Mouse (Mus musculus): ENCODE data around the gene Gm28035. TPM values are rescaled to one million over a fixed set of nuclear protein-coding genes. Genes with fewer than 3 reads are reported as not detected.

The Gm28035 gene
- polyA plus RNA-seq, 1 experiment: 6.4 TPM

DNA sequence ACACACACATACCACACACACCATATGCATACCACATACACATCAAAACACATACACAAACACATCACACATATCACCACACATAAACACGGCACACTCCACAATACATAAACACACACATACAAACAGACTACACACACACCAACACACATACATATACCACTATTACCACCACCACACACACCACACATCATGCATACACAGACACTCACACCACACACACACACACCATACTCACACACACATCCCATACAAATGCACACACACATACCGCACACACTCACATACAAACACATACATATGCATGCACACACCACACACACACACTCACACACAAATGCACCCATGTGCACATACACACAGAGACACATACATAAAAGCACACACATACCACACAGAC, 27.1 kb downstream of the Gm28035 start:
- H3K27ac ChIP-seq (ENCODE audit: insufficient read depth, low read depth, low read length): peak overlapping the region; percentile 93
- H3K4me3 ChIP-seq (ENCODE audit: insufficient read depth, low read depth, low read length): peak overlapping the region; percentile 39; the same call in 1 of the 2 replicates
- no peaks in the 10 kb centered on the region for H3K36me3 ChIP-seq (ENCODE audit: control insufficient read depth, insufficient read depth, low read length)
- TF ChIP-seq CTCF (conservative IDR thresholded peaks at IDR 0.05; ENCODE audit: insufficient read depth, insufficient read length, low read depth, low read length) (no peak), POLR2A (IDR thresholded peaks at IDR 0.05; ENCODE audit: low read depth, low read length) (no peak)
- 95% methylated on average over 2 of the region's 2 CpGs for WGBS
- H3K4me1 ChIP-seq (ENCODE audit: control insufficient read depth, insufficient read depth, low read length): peaks cover 53% of the 10 kb centered on the region
- no peak for DNase-seq
- no peaks in the 10 kb centered on the region for H3K27me3 ChIP-seq (replicated peaks; ENCODE audit: control insufficient read depth, insufficient read depth, low read length)

DNA sequence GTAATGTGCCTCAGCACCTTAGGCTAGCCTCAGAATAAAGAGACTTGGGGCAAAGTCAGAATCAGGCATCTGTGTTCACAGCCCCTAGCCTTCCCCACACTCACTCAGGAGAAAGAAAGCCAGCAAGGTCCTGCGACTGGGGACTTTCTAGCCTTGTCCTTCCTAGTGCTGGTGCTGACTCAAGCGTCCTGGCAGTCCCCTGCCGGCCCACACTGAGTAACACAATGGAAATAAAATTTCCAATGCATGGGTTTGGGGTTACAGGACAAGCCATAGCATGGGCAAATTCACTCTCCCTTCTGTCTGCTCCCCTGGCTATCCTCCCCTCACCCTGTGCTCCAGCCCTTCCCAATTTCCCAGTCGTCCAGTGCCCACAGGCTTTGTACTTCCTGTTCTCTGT, 28.0 kb downstream of the Gm28035 start:
- DNase-seq: no peak
- WGBS: 38% methylated on average over 4 of the region's 4 CpGs
- Histone ChIP-seq H3K4me1 (ENCODE audit: control insufficient read depth, insufficient read depth, low read length) (peaks cover 45% of the 10 kb centered on the region), H3K27ac (ENCODE audit: insufficient read depth, low read depth, low read length) (no peak overlapping the region), H3K27me3 (replicated peaks; ENCODE audit: control insufficient read depth, insufficient read depth, low read length) (no peaks in the 10 kb centered on the region), H3K4me3 (ENCODE audit: insufficient read depth, low read depth, low read length) (no peak overlapping the region), H3K36me3 (ENCODE audit: control insufficient read depth, insufficient read depth, low read length) (no peaks in the 10 kb centered on the region)
- no peak for TF ChIP-seq CTCF (conservative IDR thresholded peaks at IDR 0.05; ENCODE audit: insufficient read depth, insufficient read length, low read depth, low read length)
- no peak for TF ChIP-seq POLR2A (IDR thresholded peaks at IDR 0.05; ENCODE audit: low read depth, low read length)

DNA sequence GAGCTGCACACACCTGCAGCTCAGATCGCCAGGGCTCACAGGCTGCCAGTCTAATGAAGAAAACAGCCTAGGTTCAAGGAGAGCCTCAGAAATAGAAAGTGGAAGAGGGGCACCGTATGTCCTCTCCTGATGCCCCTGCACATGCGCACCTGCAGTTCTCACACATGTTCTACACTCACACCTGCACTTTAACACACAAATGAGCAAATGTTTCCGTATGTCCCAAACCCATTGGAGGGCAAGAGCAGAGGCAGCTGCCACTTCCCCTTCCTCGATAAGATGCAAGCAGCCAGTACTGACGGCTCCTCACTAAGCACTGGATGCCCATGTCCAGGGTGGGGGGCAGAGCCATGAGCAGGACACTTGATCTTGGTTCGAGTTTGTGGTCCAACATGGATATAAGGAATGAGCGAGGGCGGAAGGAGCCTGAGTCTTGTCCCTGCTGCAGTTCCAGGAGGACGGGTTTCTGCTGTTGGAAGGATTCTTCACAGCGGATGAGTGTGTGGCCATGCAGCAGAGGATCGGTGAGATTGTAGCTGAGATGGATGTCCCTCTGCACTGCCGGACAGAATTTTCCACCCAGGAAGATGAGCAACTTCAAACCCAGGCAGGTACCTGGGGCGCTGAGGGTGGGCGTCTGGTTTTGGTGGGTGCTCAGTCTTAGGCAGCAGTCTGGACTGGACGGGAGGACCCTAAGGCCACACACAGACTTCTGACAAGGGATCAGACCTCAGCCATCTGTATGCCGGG, 29.0 kb downstream of the Gm28035 start:
- H3K27me3 ChIP-seq (replicated peaks; ENCODE audit: control insufficient read depth, insufficient read depth, low read length): no peaks in the 10 kb centered on the region
- peaks cover 38% of the 10 kb centered on the region for H3K4me1 ChIP-seq (ENCODE audit: control insufficient read depth, insufficient read depth, low read length)
- TF ChIP-seq POLR2A (IDR thresholded peaks at IDR 0.05; ENCODE audit: low read depth, low read length) (no peak), CTCF (conservative IDR thresholded peaks at IDR 0.05; ENCODE audit: insufficient read depth, insufficient read length, low read depth, low read length) (no peak)
- H3K36me3 ChIP-seq (ENCODE audit: control insufficient read depth, insufficient read depth, low read length): no peaks in the 10 kb centered on the region; the same call in 1 of the 2 replicates
- WGBS: 81% methylated on average over 17 of the region's 17 CpGs
- H3K27ac ChIP-seq (ENCODE audit: insufficient read depth, low read depth, low read length): peak overlapping the region; percentile 40
- DNase-seq: no peak
- no peak overlapping the region for H3K4me3 ChIP-seq (ENCODE audit: insufficient read depth, low read depth, low read length)

DNA sequence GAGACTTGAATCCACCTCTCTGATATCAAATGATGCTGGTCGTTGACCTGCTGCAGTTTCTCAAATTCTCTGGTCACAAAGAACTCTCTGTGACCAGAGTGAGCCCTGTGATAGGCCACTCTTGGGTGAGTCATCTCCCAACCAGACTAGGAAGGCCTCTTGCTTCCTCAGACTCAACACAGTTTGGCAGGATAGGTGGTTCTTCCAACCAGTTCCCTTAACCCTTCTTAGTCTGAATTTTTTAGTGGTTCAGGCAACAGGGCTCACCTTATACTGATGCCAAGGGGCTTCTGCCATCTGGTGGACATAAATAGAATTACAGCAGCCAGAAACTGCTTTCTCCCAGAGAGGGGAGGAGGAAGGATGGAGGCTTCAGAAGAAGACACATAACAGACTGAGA, 29.8 kb downstream of the Gm28035 start:
- peak overlapping the region; percentile 40 for H3K27ac ChIP-seq (ENCODE audit: insufficient read depth, low read depth, low read length)
- no peaks in the 10 kb centered on the region for H3K27me3 ChIP-seq (replicated peaks; ENCODE audit: control insufficient read depth, insufficient read depth, low read length)
- no peaks in the 10 kb centered on the region; the same call in 1 of the 2 replicates for H3K36me3 ChIP-seq (ENCODE audit: control insufficient read depth, insufficient read depth, low read length)
- H3K4me1 ChIP-seq (ENCODE audit: control insufficient read depth, insufficient read depth, low read length): peaks cover 31% of the 10 kb centered on the region
- peak; percentile 72 for TF ChIP-seq CTCF (conservative IDR thresholded peaks at IDR 0.05; ENCODE audit: insufficient read depth, insufficient read length, low read depth, low read length)
- no peak for TF ChIP-seq POLR2A (IDR thresholded peaks at IDR 0.05; ENCODE audit: low read depth, low read length)
- DNase-seq: peak; percentile 90
- H3K4me3 ChIP-seq (ENCODE audit: insufficient read depth, low read depth, low read length): no peak overlapping the region
- WGBS: 5% methylated on average over 1 of the region's 1 CpGs

DNA sequence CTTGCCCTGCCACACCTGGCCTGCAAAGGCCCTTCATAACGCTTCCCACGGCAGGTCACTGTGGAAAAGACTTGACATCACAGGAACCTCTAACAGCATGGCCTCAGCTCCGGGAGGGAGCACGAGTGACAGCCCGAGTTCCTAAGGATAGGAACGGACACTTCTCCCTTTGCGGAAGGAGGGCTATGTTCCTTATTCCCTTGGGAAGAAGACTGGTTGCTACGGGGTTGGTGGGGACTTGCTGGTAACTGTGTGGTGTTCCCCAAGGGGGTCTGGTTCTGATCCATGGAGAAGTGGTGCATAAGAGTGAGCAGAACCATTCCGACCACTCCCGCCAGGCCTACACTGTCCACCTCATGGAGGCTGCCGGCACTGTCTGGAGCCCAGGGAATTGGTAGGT, 40.4 kb downstream of the Gm28035 start, which contains the start of gene Gm28038:
TSS of gene Gm28038 (plus strand) at position 301 of the 400 bp plus-strand sequence.
- H3K27ac ChIP-seq (ENCODE audit: insufficient read depth, low read depth, low read length): no peak within 1 kb of the TSS
- 93% methylated on average over 11 of the region's 11 CpGs for WGBS
- no peaks in the 10 kb centered on the region for H3K36me3 ChIP-seq (ENCODE audit: control insufficient read depth, insufficient read depth, low read length)
- H3K27me3 ChIP-seq (replicated peaks; ENCODE audit: control insufficient read depth, insufficient read depth, low read length): no peaks in the 10 kb centered on the region
- peaks cover 8% of the 10 kb centered on the region for H3K4me1 ChIP-seq (ENCODE audit: control insufficient read depth, insufficient read depth, low read length)
- DNase-seq: no peak
- no peak within 1 kb of the TSS for H3K4me3 ChIP-seq (ENCODE audit: insufficient read depth, low read depth, low read length)
- TF ChIP-seq CTCF (conservative IDR thresholded peaks at IDR 0.05; ENCODE audit: insufficient read depth, insufficient read length, low read depth, low read length): no peak
- TF ChIP-seq POLR2A (IDR thresholded peaks at IDR 0.05; ENCODE audit: low read depth, low read length): no peak

DNA sequence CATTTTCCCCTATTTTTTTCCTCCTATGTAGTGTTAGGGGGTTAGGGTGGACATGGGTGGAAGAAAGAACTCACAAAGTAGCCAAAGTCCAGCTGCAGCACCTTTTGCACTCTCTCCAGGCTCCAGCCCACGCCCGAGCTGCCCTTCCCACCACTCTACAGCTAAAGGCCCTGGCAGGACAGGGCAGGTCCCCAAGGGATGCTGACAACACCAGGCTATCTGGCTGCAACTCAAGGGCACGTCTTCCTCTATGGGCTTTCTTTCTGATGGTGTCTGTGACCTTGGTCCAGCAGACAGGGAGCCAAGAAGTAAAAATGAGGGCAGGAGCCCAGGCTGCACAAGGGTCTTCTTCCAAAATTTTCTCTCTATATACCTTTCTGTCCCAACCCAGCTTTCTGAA, 41.3 kb downstream of the Gm28035 start:
- TF ChIP-seq CTCF (conservative IDR thresholded peaks at IDR 0.05; ENCODE audit: insufficient read depth, insufficient read length, low read depth, low read length): no peak
- TF ChIP-seq POLR2A (IDR thresholded peaks at IDR 0.05; ENCODE audit: low read depth, low read length): no peak
- Histone ChIP-seq H3K27me3 (replicated peaks; ENCODE audit: control insufficient read depth, insufficient read depth, low read length) (no peaks in the 10 kb centered on the region), H3K4me1 (ENCODE audit: control insufficient read depth, insufficient read depth, low read length) (peaks cover 8% of the 10 kb centered on the region), H3K27ac (ENCODE audit: insufficient read depth, low read depth, low read length) (no peak overlapping the region), H3K4me3 (ENCODE audit: insufficient read depth, low read depth, low read length) (no peak overlapping the region), H3K36me3 (ENCODE audit: control insufficient read depth, insufficient read depth, low read length) (no peaks in the 10 kb centered on the region)
- 76% methylated on average over 3 of the region's 3 CpGs for WGBS
- no peak for DNase-seq

DNA sequence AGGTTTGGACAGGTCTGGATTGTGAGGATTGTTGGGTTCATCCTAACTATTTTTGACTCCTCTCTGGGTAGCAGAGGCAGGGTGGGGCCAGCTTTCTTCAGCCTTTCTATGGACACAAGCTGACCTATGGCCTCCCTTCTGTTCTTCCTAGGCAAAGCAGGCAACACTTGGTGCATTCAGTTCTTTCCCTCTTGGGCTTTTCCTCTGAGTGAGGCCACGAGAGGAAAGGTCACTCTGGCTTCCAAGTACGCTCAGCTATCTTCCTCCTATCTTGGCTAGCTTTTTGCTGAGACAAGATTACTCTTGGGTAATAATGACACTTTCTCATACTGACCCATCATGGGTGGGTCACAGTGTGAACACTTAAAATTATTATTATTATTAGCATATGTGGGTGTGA, 42.8 kb downstream of the Gm28035 start:
- H3K4me3 ChIP-seq (ENCODE audit: insufficient read depth, low read depth, low read length): no peak overlapping the region
- DNase-seq: no peak
- TF ChIP-seq CTCF (conservative IDR thresholded peaks at IDR 0.05; ENCODE audit: insufficient read depth, insufficient read length, low read depth, low read length) (no peak), POLR2A (IDR thresholded peaks at IDR 0.05; ENCODE audit: low read depth, low read length) (no peak)
- 59% methylated on average over 2 of the region's 2 CpGs for WGBS
- no peak overlapping the region for H3K27ac ChIP-seq (ENCODE audit: insufficient read depth, low read depth, low read length)
- peaks cover 10% of the 10 kb centered on the region for H3K4me1 ChIP-seq (ENCODE audit: control insufficient read depth, insufficient read depth, low read length)
- H3K27me3 ChIP-seq (replicated peaks; ENCODE audit: control insufficient read depth, insufficient read depth, low read length): no peaks in the 10 kb centered on the region
- no peaks in the 10 kb centered on the region for H3K36me3 ChIP-seq (ENCODE audit: control insufficient read depth, insufficient read depth, low read length)
